Mouse (Mus musculus) central nervous system, embryonic 11.5 days (tissue): Measurements from ENCODE around the gene Myh3. TPM values are rescaled to one million over a fixed set of nuclear protein-coding genes. Genes with fewer than 3 reads are reported as not detected.

Experiments
- polyA plus RNA-seq: library from polyadenylated mRNA; depleted of rRNA; stranded (reverse); fragments of >200 nt; gene quantifications from 2 replicates; pipeline ENCODE4 v1.2.3, GENCODE M21; 2012; rRNA removed

Myh3 gene
- polyA plus RNA-seq, result 0.80 and 20.1 TPM in 2 replicates

GRCm38 (mm10) chr11:67078000-67078399 lies at the start of gene Myh3:
Gene Myh3 (plus strand): TSS chr11:67078300.

GRCm38 (mm10) chr11:67052321-67052952 lies 25.7 kb upstream of the Myh3 start, which contains the start of the genes Adprm and Sco1:
Gene Adprm (minus strand): TSS chr11:67052594.
Gene Sco1 (plus strand): TSS chr11:67052670.

Other genes with a start within 250 kb of the Myh3 start
- 1.2 and 2.1 TPM in 2 replicates for gene Pirt, start 166.3 kb upstream of the Myh3 start, polyA plus RNA-seq
- gene Tmem238l, start 121.7 kb upstream of the Myh3 start, polyA plus RNA-seq, result not detected in 2 replicates
- gene Tmem220, start 53.1 kb upstream of the Myh3 start, polyA plus RNA-seq, result 1.2 and 1.7 TPM in 2 replicates
- 19.1 and 34.4 TPM in 2 replicates for gene Adprm, start 25.7 kb upstream of the Myh3 start, polyA plus RNA-seq
- gene Sco1, start 25.6 kb upstream of the Myh3 start, polyA plus RNA-seq, result 6.6 and 9.9 TPM in 2 replicates
- gene Myh2, start 92.7 kb downstream of the Myh3 start, polyA plus RNA-seq, result 0.01 TPM in 2 replicates
- gene Myh1, start 121.8 kb downstream of the Myh3 start, polyA plus RNA-seq, result 0.02 and 0.10 TPM in 2 replicates
- gene Myh4, start 159.7 kb downstream of the Myh3 start, polyA plus RNA-seq, result 0.14 TPM in 1 of 2 replicates, not detected in the other
- gene Myh8, start 198.8 kb downstream of the Myh3 start, polyA plus RNA-seq, result 0.02 and 1.8 TPM in 2 replicates
- 0.02 TPM in 2 replicates for gene Myh13, start 243.4 kb downstream of the Myh3 start, polyA plus RNA-seq